Mouse (Mus musculus) NIH3T3 (cell line): ENCODE measurements at regions not wholly inside any gene's neighbourhood (a gene's known extent, or its start where the extent isn't known, plus 50 kb on each side); places are given as distances from the start of the nearest gene placed in this dataset.

Experiments used
- DNase-seq: peaks from one replicate; pipeline ENCODE4 v3.0.0-alpha.2; 2012; ENCODE audit warnings: low read depth

DNA sequence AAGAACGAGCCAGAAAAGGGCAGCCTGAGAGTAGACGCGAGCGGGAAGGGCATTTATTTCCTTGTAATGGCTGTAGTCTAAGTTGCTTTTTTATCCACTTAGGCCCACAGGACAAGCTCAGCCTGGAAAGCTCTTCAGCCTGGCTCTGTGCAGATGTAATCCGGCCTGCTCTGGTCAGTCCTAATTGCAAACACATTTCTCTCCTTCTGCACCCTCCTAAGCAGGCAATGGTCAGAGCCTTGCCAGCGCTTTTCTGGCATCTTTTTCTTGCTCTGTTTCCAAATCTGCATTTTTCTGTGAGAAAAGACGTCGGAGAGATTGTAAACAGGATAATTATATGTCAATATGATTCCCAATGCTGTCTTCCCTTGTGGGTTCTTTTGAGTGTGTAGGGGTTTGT lies 224.3 kb upstream of the Tank start:
- DNase-seq: peak; percentile 95

DNA sequence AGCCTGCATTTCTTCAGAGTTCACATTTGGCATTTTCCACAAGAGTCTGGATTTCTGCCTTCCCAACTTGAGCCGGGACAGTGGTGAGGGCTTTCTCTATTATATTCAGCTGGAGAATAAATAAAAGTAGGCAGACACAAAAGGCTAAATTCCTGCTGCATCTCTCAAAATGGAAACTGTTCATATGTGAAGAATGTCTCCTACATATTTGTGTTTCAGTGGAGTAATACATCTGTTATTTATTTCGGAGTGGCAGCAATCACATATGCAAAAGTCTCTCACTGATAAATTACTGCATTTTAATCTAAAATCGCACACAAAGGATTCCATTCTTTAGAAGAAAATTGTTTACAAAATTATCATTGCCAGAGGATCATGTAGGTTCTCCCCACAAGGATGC lies 230.9 kb upstream of the Tank start:
- peak; percentile 58 for DNase-seq

DNA sequence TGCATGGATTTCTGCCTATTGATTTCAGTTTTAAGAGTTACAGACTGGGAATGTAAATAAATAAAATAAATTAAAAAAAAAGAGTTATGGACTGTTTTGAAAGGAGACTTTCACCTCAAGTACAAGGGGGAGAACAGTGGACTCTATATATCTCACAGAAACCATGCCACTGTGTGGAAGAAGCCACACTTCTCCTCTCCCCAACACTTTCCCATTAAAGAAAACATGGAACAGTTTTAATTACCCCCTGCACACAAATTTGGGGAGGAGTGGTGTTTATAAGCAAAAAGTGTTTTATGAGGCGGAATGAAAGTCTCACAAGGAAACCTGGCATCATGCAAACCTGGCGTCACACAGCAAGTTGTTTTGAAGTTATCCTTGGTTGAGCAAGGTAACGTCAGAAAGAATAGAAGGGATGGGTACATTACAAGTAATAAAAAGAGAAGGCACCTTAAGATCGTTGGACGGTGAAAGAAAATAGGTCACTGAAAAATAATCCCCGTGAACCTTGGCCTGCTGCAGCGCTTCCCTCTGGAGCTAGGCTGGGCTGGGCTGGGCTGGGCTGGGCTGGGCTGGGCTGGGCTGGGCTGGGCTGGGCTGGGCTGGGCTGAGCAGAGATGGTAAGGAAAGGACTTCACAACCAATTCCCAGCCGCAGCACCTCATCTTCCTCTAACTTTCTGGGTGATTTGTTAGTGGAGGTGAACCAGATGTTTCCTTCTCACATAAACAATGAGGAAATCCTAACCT lies 232.2 kb upstream of the Tank start:
- DNase-seq: no peak

DNA sequence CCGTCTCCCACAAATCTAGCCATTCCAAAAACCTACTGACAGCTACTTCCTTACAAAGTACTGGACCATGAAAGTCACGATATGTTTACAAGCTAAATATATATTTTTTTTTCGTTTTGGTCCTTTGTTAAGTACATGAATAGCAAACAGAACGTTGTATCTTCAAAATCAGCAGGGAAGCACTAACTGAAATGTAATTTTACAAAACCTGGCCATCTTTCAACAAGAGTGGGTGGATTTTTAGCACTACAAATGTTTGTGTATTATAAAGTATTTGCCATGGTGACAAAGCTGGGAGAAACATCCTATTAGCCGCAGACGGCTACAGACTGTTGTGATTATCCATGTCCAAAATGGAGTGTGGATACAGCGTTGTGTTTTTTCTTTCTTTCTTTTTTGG lies 233.1 kb upstream of the Tank start:
- no peak for DNase-seq

DNA sequence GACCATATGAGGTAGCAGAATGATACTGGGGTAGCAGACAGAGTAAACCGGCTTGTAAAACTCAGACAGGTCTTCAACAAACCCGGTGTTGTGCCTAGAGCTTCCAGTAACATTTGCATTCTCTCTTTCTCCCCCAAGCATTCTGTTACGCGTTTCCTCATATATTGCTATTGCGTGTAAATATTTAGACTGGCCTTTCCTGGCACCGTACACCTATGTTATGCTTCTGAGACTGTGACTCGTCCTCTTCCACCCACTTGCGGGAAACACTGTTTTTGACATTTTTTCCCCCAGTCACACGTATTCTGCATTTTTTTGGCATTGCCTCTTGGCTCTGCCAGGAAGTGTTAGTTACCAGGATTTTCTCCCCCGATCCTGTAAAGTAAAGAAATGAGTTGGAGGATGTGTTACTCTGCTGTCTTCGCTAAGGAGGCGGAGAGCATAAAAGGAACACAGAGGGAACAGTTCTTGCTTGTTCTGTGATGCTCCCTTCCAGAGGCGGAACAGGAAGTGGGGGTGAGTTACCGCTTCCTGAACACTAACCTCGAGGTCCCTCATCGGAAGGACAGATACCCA lies 233.7 kb upstream of the Tank start:
- peak; percentile 70 for DNase-seq

DNA sequence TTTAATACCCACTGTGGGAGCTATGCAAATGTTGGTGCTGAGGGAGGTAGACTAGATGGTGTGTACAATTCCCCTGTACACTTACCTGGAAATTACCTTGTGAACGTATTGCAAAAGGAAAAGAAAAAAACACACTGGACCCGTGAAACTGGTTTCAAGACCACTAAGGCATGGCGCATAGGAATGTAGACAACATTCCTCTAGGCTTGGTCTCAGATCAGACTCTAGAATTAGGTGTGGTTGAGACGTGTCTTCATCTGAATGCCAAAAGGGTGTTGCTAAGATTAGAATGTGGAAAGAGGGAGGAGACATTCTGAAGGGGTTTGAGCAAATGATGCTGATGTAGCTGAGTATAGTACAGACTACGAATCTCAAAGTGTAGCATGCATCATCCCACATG lies 237.1 kb upstream of the Tank start:
- no peak for DNase-seq

DNA sequence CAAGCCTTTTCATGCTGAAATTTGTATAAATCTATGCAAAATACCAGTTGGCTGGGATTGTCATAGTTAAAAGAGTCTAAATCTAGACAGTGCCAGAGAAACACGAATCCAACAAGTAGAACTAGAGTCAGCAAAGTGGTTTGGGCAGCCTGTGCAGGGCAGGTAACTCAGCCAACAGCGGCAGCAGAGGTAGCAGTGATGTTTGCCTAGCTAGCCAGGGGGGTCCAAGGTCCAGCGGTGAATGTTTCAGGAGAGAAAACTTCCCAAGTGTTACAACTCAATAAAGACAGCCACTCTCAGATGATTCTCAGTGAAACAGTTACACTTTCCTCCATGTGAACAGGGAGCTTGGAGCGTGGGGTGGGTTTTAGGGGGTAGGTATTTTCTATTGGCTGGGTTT lies 259.2 kb upstream of the Tank start:
- no peak for DNase-seq

DNA sequence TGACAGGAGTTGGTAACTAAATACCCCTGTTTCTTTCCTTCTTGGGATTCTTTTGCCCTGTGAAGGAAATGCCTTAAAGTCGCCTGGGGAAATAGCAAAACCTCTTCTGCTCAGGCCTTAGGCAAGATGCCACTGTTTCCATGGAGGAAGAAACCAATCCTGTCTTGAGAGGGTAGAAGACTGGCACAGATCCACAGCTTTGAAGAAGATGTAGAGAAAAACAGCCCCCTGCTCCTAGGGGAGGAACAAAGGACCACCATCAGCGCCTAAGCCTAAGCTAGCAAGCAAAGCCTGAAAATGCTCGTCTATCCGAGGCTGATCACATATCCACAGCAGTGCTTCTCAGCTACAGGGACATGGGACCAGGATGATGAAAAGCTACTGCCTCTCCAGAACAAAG lies 268.0 kb upstream of the Tank start:
- no peak for DNase-seq

DNA sequence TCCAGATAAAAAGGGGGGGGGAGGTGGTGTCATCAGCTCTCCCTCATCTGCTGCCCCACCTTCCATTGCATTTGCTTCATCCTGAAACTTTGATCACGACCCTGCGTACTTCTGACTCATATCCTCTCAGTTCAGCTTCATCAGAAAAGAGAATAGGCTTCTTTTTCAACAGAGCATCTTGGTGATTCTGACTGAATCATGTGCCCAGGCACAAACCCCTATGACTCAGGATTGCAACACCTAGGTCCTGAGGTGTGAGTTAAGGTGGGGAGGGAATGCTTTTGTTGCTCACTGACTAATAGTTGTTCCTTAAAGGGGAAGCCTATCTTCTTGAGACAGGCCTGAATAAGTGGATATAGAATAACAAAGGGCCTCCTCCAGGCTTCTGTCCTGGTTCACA lies 269.2 kb upstream of the Tank start:
- DNase-seq: peak; percentile 65

DNA sequence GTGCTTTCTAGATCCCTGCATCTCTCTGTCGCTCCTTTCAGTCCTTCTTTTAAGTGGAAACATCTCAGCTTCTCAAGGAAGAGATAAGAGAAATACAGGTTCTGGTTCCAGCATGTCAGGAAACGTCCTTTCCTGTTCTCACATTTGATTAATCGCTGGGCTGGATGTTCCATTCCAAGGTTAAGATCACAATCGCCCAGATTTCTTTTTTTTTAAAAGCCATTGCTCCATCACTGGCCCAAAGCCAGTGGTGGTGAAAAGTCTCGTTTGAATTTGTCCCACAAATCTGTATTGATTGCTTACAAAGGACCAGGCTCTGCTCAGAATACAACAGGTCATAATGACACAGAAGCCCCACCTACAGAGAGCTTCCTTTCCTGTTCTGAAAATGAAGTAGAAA lies 281.2 kb upstream of the Tank start:
- DNase-seq: peak; percentile 64

DNA sequence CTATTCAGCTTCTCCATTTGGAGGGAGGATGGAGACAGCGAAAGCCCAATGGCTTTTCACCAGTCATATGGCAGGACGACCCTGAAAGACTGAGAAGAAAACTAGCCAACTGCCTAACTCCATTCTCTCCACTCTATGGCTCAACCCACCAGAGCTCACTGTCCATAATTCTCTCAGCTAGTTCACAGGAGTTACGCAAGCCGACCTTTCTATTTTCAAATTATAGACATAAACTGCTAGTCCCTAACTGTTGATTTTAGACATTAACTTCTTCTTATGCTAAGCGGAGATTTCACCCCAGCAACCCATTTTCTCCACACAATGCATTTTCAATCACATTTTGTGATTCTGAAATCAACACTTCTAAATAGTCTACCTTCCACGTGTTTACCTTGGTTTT lies 281.8 kb upstream of the Tank start:
- DNase-seq: peak; percentile 51

DNA sequence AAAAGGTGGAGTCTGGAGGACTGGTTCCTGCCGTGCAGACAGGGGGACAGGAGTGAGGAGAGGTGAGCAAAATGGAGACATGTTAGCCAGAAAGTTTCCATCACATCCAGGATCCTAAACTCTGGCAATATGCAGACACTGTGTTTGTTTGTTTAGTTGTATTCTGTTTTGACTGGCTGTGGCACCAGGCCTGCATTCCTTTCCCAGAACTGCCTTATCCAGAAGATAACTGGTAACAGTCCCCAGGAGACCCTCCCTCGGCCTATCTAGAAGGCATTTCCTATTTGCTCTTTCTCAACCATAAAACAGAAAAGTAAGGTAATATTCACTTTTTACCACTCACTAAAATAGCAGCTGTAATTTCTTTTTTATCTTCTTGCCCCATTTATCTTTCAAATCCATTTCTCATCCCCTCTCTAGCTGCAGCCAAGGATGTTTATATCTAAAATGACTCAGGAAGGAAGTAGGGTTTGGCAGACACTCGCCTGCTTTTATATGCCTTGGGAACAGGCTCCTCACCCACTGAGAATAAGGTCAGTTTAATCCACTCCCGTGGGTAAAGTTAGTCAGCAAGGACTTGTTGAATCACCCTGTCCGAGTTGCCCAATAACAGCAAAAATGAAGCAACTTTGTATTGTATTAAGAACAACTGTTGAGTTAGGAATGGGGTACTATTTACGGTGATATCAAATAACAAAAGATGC lies 283.0 kb upstream of the Tank start:
- DNase-seq: peak; percentile 95

DNA sequence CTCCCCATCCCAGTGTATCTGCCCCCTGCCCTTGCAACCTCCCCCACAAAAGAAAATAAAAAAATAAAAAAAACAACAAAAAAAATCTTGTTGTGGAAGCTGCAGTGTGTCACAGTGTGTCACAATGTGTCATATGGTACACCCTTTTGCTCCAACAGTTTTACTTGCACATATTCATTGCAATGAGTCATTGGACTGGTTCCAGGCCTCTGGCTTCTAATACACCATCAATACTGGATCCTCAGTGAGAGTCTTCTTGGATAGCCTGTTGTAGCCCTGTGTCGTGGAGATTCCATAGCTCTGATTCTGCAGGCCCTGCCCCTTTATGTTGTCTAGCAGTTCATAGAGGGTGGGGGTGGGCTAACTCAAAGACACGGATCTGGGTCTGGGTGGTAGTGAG lies 290.1 kb upstream of the Tank start:
- peak; percentile 69 for DNase-seq

DNA sequence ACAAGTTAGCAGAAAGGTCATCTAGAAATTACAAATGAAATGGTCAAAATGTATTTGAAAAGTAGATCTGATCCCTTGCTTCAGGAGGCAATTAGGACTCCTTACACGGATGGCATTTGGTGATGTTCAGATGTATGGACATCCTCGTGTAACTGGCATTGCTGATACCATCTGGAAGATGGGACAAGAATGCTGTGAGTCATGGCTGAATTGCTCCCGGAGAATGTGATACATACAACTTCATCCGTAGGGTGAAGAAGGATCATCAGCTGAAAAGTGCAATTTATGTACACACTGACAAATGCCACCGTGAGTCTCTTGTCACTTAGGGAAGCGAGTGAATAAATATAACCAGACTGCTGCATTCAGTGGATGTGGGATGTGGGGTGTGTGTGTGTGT lies 293.7 kb upstream of the Tank start:
- no peak for DNase-seq

DNA sequence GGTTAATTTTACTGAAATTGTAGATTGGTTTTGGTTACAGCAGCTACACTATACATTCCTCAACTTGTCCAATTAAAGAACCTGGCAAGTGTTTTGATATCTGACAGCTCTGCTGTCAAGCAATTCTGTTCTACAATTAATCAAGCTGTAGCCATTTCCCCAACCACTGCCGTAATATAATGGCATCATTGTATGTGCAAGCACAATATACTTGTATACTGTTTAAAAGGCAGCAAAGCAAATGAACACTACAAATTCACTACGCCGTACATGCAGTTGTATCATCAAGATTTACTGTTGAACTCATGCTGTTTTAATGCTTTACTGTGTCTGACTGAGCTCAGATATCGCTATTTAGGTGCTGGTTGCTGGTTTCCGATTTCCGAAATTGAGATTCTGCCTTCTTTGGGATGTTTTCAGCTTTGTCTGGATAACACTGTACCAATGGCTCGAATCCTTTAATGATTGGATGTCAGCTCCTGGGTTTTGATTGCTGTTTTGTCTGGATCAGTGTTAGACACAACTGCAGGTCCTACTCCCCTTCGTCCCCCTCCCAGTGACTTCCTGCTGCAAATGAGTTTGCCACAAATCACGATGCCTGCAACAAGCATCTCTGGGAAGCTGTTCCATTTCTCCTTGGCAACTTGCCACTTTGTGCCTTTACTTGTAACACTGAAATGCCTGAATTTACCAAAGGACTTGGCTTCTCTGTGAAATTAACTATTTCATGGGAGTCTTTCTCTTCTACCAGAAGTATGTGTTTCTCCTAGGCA lies 294.4 kb upstream of the Tank start:
- no peak for DNase-seq

DNA sequence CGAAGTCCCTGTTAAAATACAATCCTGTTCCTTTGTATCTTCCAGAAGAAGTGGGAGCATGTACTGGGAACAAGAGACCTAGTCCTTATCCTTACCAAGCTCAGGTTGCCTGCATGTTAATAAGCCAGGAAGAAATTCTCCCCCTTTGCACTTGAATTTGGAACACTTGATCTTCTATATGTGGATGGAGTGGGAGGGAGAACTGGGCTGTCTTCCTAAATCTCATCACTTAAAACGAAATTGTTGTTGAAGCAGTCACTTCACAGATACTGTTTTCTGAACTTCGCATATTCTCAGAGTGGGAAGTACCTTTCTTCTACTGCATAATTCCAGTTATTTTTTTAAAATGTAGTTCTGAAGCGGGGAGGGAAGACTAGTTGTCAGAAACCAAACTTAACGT lies 305.7 kb upstream of the Tank start:
- no peak for DNase-seq

DNA sequence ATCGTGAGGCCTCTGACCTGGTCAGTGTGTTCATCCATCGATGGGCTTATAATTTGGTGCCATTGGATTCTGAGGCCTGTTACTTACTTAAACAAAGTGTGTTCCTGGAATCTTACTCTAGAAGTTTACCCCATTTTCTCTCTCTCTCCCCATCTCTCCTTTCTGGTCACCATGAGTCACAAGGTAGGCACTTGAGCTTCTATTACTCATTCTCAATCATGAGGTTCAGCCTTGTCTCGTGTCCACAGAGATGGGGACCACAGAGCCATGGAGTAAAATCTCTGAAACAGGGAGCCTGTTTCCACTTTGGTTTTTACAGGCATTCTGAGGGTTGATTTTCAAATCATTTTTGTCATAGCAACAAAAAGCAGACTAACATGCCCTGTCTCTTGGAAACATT lies 304.7 kb upstream of the Rbms1 start:
- DNase-seq: peak; percentile 63

DNA sequence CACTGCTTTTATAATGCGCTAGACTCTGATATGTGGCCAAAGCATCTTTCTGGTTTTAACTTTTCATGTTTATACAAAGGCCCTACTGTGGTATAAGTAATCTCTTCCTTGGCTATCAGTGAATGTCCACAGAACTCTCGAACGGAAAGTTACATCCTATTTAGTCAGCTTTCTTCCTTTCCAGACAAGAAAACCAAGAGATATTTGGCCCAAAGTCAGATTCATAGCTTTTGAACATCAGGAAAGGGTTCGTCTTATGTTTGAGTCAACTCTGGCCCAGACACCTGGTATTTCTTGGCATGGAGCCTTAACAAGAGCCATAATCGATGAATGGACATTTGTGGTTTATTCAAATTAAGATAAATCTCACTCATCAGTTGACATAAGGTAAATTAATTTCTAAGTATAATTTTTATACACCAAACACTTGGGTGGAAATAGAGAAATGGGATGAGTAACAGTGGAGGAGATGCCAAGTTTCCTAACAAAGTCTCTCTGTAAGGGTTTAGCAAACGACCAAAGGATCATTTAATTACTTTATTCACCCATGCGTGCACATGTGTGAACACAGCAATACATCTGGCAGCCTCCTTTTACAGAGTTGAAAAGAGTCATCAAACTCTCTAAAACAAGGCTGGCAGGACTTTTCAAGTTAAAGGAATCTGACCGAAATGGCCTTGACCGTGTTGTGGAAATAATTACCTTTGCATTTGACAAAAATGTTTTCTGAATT lies 287.2 kb upstream of the Rbms1 start:
- DNase-seq: peak; percentile 67

DNA sequence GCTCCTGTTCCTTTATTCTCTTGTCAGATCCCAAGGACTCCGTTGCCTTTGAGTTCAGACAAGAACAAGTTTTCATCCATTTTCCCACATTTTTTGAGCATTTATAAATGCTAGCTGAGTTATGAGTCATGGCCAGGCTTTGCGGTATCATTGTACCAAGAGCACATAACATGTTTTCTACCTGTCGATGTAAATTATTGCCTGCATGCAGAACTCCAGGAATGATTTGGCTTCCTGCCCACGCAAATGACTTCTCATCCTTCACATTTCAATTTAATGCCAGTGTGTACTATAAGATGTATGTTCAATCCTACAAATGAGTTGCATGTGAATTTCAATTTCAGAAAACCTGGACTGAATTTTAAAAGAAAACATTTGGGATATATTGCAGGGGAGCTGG lies 285.0 kb upstream of the Rbms1 start:
- DNase-seq: peak; percentile 91

DNA sequence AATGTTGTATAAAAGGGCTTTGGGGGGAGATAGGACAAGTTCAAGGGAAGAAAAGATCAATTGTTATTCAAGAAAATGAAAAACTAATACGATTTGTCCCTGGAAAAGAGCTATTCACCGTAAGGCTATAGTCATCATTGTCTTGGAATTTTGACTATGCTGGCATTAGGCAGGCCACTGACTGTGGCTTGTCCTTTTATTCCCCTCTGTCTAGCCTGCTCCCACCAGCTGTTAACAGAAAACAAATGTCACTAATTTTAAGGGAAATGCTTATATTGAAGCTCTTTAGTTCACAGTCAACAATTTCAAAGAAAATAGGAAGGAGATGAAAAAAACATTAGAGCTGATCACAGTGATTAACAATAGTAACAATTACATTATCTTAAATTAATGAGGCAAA lies 284.3 kb upstream of the Rbms1 start:
- peak; percentile 20 for DNase-seq

DNA sequence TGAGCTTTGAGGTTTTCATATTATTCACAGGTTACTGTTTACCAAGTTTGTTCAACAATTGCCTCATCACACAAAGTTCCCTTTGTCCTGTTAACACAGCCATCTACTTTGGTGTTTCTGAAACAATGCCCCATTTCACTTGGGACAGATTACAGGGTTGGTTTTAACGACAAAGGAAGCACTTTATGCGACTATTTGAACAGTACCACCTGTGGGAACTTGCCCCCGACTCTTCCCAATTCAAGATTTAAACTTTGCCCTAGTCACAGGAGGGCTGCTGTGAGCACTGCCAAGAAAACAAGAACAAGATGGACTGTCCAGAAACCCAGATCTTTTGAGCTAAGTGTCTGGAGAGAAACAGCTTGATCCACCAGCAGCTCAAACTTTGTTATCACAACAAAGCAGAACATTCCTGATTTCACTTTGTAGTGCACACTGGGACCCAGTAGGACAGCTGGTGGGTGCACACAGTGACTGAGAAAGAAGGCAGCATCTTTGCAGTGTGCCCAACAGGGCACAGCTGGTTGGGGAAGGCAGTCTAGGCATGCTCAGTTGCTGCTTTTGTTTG lies 283.8 kb upstream of the Rbms1 start:
- DNase-seq: peak; percentile 22

DNA sequence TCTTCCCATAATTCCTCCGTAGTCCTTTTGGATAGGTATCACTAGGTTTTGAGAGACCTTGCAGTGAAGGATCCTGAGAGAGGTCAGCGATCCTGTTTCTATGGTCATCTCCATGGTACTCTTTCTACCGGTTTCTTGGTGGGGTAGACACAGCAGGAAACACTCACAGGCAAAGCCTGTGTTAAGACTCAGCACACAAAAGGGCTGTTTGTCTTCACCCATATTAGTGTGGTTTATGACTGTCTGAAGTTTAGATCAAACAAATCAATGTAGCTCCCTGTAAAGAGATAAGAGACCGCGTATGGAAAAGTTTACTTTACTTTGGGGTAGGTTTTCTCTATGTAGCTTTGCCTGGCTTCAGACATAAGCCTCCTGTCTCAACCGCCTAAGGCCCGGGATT lies 282.5 kb upstream of the Rbms1 start:
- no peak for DNase-seq
